Mouse (Mus musculus) lung, postnatal 36 days (tissue): ENCODE results near the gene Cxcl2.
A peak's percentile ranks its signal among the peaks of the same experiment; 100 is the strongest.

Experiments used
- DNase-seq: peaks from one replicate; pipeline ENCODE4 v3.0.0; 2022; ENCODE audit warnings: mixed read lengths

Gene Cxcl2

DNA sequence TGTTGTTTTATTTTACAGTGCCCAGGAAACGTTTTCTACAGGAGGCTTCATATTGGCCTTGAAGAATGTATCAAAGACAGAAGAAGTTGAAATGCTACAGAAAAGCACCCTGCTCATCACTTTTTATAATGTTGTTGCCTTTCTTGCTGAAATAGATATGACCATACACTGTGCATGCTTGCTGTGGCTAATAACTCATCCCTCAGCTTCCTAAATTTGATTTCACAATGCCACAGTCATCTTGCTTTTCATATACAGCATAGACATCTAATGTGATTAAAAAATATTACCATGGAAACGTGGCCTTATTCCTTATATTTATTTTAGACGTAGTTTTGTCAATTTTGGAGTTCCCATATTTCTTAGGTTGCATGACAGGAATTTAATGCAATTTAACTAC lies 6.2 kb upstream of the Cxcl2 start:
- DNase-seq, result no peak

GRCm38 (mm10) chr5:90899308-90899707 lies 4.4 kb upstream of the Cxcl2 start:
- no peak for DNase-seq

GRCm38 (mm10) chr5:90900147-90900546 lies 3.5 kb upstream of the Cxcl2 start:
- peak; percentile 76 for DNase-seq

- DNase-seq, result no peak
Observed at GRCm38 (mm10) chr5:90900688-90901087, 3.0 kb upstream of the Cxcl2 start.

DNA sequence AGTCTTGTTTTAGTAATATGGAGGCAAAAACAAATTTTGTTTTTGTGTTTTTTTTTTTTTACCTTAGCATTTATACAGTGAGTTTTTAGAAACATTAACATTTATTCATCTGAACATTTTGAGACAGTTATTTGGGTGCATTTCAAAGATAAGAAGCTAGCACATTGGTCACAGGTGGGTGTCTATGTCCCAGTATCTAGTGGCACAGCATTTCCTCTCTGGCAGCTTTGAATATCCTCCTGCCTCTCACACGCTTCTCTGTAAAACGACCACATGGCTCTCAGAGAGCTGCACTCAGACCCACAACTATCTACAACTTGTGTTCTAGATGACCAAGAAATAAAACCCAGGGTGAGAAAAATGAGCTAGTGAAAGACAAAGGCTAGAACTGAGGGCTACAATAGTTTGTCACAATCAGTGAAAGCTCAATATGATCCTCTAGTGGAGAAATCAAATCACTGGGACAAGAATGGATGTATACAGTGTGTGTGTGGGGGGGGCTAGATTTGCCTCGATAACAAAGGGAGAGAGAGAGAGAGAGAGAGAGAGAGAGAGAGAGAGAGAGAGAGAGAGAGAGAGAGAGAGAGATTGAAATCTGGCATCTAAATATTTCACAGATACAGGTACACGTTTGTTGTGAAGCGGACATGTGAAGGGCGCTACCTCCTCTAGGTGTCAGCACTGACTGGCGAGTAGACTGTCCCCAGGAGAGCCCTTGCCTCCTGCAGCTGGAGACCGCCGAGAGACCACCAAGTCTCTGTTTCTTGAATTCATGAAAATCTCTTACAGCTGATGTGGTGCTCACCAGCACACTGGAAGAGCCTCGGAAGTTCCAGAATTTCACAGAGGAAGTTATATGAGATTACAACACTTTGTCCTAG lies 1.1 kb upstream of the Cxcl2 start:
- DNase-seq, result peak; percentile 35

GRCm38 (mm10) chr5:90908983-90909382 lies 5.3 kb downstream of the Cxcl2 start:
- DNase-seq, result peak; percentile 83

DNA sequence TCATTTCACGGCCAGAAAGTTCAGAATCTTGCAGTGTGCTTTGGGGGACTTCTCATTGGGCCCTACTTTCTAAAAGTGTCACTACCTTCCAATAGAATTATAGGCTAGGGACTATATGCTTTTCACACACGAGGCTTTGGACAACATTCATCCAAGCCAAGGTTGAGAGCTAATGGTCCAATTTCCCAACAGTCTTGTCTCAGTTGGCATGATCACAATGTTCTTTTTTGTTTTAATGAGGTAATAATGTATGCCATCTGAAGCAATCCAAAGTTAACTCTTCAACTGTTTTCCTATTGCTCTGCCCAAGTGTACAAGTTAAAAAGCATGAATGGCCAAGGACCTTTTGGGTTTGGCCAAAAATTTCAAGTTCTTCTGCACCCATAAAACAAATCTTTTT lies 15.8 kb downstream of the Cxcl2 start:
- no peak for DNase-seq

DNA sequence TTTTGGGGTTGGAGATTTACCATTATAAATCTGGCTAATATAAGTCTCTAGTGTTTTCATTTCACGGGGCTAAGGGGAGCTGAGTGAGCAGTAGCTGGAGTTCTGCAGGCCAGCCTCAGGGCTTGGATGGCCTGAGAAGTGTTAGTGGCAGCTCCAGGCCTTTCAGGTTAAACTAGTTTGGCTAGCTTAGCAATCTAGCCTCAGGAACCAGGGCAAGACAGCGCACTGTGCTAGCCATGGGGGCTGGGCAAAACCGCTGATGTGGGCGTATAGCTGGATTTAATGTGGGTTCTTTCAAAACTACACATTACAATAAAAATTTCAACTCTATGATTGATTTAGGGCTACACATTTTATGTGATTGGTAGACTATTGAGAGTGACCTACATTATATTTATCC lies 19.3 kb downstream of the Cxcl2 start:
- peak; percentile 44 for DNase-seq

DNA sequence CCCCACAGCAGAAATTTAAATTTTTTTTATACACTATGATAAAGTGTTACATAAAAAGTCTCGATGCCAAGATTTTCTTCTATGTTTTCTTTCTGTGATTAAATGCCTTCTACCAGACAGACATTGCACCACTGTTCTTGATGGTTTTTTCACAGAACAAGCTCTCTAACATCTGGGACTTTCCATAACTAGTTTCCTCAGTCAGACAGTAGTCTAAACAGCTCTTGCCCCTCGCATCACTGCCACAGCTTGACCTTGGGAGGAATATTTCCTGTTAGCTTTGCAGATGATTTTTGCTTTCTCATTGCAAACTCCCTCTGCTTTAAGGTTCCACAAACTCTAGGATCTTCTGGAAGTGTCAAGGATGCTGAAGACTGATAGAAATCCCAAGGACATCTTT lies 26.9 kb downstream of the Cxcl2 start:
- DNase-seq, result no peak

DNA sequence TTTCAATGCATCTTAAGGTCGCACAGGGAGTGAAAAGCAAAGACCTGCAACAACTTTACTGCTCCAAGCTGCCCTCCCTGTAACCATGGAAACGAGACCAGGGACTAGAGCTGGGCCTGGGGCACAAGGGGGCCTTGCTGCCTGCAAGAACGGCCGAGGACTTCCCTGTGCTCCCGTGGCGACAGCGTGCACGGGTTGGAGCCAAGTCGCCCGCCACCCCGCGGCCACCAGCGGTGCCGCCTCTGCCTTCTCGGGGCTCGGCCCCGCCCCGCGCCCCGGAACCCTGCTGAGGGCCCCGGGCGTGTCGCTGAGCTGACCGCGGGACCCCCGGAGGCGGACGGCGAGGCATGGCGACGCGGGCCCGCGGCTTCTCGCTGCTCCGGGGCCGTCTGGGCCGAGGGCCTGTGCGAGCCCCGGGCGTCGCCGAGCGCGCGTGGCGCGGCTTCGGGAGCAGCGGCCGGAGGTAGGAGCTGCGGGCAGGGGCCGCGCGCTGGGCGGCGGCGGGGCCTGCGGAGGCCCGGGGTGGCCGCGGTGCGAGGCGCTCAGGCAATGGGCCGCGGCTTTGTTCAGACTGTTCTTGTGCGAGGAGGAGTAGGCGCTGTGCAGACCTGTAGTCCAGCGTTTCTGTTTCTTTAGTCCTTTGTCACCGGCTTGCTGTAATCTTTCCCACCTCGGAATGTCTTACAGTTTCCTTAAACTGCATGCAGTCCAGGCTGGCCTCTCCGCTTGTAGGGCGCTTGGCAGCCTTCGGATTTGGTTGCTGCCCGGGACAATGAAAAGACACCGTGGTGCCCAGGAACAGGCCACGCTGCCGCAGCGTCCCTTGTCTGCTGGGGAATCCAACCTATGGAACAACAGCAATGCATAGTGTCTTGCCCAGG lies 27.5 kb downstream of the Cxcl2 start, which contains the start of gene Mthfd2l:
Gene Mthfd2l (plus strand): TSS at position 147 of the 881 bp plus-strand sequence.
- peak; percentile 87 for DNase-seq

DNA sequence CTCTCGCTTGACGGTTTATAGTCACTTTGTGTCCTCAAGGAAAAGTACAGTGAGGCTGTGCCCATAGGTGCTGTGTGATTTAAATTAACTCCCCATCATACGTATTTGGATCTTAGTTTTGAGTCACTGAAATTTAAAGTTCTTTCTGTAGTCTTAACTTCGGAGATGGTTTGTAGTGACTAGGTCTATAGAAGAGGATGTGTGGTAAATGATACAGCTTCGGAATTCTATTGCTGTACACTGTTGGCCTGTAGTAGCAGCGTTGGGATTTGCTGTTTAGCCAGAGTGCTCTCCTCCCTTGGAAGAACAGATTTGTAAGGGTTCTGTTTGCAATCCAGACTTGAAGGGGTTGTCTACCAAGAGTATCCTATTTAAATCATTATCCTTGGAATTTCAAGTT lies 28.2 kb downstream of the Cxcl2 start:
- no peak for DNase-seq

GRCm38 (mm10) chr5:90936706-90937105 lies 33.0 kb downstream of the Cxcl2 start:
- no peak for DNase-seq

DNA sequence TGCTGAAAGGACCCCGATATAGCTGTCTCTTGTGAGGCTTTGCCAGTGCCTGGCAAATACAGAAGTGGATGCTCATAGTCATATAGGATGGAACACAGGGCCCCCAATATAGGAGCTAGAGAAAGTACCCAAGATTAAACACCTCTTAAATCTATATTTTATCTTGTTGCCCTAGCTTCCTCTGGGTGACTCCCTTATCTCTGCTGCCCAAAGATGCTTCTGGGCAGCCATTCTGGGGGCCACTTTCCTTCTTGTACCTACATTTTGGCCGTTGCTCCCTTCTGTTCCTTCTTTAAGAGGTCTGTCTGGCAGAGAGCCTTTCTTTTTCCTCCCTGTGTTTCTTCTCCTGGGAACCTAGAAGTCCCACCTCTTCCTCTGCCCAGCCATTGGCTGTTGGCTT lies 41.8 kb downstream of the Cxcl2 start:
- no peak for DNase-seq

DNA sequence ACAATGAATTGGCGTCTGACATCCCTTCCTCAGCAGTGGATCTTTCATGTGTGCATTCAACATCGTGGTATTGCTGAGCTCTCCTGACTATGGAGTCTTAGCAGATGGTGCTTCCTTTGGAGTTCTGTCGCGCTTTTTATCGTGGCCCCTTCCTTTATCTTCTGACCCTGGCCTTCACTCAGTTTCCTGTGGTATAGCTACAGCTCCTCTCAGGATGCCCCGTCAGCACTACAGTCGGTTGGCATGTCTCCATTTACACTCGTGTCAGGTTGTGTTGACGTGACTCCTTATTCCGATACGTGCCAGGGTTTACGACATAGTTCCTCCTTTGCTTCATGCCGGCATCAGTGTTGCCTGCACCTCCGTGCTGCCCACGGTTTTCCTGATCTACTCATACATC lies 45.8 kb downstream of the Cxcl2 start:
- DNase-seq, result no peak

- DNase-seq, result peak; percentile 81
Observed at GRCm38 (mm10) chr5:90951475-90951874, 47.8 kb downstream of the Cxcl2 start.

DNA sequence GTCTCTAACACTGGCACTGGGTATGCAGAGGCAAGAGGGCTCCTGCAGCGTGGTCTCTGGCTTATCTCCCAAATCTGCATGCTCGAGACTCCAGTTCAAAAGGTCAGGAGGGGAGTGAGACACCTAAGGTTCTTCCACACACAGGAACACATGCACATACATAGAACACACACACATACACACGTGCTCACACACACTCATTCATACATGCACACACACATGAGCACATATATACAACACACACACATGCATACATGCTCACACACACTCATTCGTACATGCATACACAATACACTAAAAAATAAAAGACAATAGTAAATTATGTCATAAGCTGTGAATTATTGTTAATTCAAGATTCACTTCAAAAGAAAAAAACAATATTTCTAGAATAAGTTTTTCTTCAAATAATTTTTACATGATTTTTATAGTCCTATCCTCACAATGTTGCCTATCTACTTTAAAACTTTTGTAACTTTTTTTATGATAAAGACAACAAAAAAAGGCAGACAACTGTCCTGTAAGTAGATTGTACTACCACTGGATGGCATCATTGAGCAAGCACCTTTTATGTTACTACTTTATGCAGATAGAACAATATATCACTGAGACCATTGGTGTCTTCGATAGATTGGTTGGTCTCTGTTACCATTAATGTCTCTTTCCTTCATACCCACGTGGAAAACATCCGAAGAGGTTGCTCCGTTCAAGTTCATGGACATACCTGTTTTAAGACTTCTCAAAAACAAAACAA lies 49.2 kb downstream of the Cxcl2 start:
- DNase-seq, result no peak
